Comparison of ENCODE assay signal across 11 mouse cellular contexts in genomic region chr11:102632725-102633124, GRCm38 (mm10). TPM values are rescaled to one million over a fixed set of nuclear protein-coding genes. Genes with fewer than 3 reads are reported as not detected.
DNase-seq lines count a peak whose midpoint lies in the region; ATAC-seq and TF ChIP-seq lines count a peak whose summit lies in the region.
"Had no signal": no experiment of that assay in that cellular context is flagged by ENCODE, and none has a peak within 500 bp of the region (broad histone marks: within the 10 kb centered on the region; RNA-seq: fewer than 3 reads in every experiment).

No protein-coding gene starts in this region.

- H3K36me3 ChIP-seq in kidney, postnatal 0 days (ENCODE audit: insufficient read depth, low read length): no peaks in the 10 kb centered on the region
- H3K36me3 ChIP-seq in forebrain, embryonic 13.5 days (ENCODE audit: poor library complexity, severe bottlenecking): no peaks in the 10 kb centered on the region
- H3K36me3 ChIP-seq in limb, embryonic 13.5 days: no peaks in the 10 kb centered on the region
- H3K36me3 ChIP-seq in stomach, embryonic 14.5 days (ENCODE audit: control insufficient read depth, insufficient read depth, low read length): no peaks in the 10 kb centered on the region

- no peak overlapping the region for H3K9ac ChIP-seq in kidney, postnatal 0 days (ENCODE audit: low read depth, low read length)
- H3K9ac ChIP-seq in forebrain, embryonic 13.5 days: no peak overlapping the region
- H3K9ac ChIP-seq in limb, embryonic 13.5 days: no peak overlapping the region
- no peak overlapping the region for H3K9ac ChIP-seq in stomach, embryonic 14.5 days (replicated peaks; ENCODE audit: low read depth, low read length)

- peaks cover 9% of the 10 kb centered on the region; the same call in 1 of the 2 replicates for H3K4me1 ChIP-seq in kidney, postnatal 0 days (replicated peaks; ENCODE audit: insufficient read depth, low read length)
- H3K4me1 ChIP-seq in forebrain, embryonic 13.5 days: peaks cover 24% of the 10 kb centered on the region
- peaks cover 70% of the 10 kb centered on the region for H3K4me1 ChIP-seq in limb, embryonic 13.5 days
- peaks cover 27% of the 10 kb centered on the region for H3K4me1 ChIP-seq in stomach, embryonic 14.5 days (ENCODE audit: control insufficient read depth, insufficient read depth, low read length)

- H3K27ac ChIP-seq in kidney, postnatal 0 days: no peak overlapping the region
- H3K27ac ChIP-seq in forebrain, embryonic 13.5 days: no peak overlapping the region
- H3K27ac ChIP-seq in limb, embryonic 13.5 days: peak overlapping the region; percentile 84; the same call in 1 of the 2 replicates
- H3K27ac ChIP-seq in stomach, embryonic 14.5 days (ENCODE audit: low read length): peak overlapping the region; percentile 2; the same call in 1 of the 2 replicates

- peak; percentile 42; the same call in 1 of the 2 replicates for ATAC-seq in kidney, postnatal 0 days (replicated peaks; ENCODE audit: low FRiP score, low read depth)
- no peak for ATAC-seq in forebrain, embryonic 13.5 days
- no peak for ATAC-seq in limb, embryonic 13.5 days (ENCODE audit: low FRiP score, low read depth)
- ATAC-seq in stomach, embryonic 14.5 days (ENCODE audit: insufficient number of reproducible peaks, insufficient read depth, low FRiP score, low read depth): no peak

- peak overlapping the region; percentile 53 for H3K4me2 ChIP-seq in kidney, postnatal 0 days (ENCODE audit: low read length)
- H3K4me2 ChIP-seq in forebrain, embryonic 13.5 days: peak overlapping the region; percentile 50
- peak overlapping the region; percentile 55 for H3K4me2 ChIP-seq in limb, embryonic 13.5 days (replicated peaks)
- 0 out of 2 replicates have a peak overlapping the region, but pooled peaks have one; percentile 7 for H3K4me2 ChIP-seq in stomach, embryonic 14.5 days (replicated peaks; ENCODE audit: low read depth, low read length)

- WGBS in kidney, postnatal 0 days: 6% methylated on average over 8 of the region's 13 CpGs
- WGBS in forebrain, embryonic 13.5 days: 9% methylated on average over 12 of the region's 13 CpGs
- WGBS in limb, embryonic 13.5 days: 3% methylated on average over 11 of the region's 13 CpGs
- 8% methylated on average over 12 of the region's 13 CpGs for WGBS in stomach, embryonic 14.5 days

- no peaks in the 10 kb centered on the region for H3K27me3 ChIP-seq in kidney, postnatal 0 days (ENCODE audit: insufficient read depth, low read length)
- H3K27me3 ChIP-seq in forebrain, embryonic 13.5 days: 0 out of 2 replicates have a peak, but pooled peaks cover 5% of the 10 kb centered on the region
- H3K27me3 ChIP-seq in limb, embryonic 13.5 days: no peaks in the 10 kb centered on the region
- no peaks in the 10 kb centered on the region for H3K27me3 ChIP-seq in stomach, embryonic 14.5 days (ENCODE audit: control insufficient read depth, insufficient read depth, low read length)

- 0 out of 2 replicates have a peak overlapping the region, but pooled peaks have one; percentile 6 for H3K4me3 ChIP-seq in kidney, postnatal 0 days (replicated peaks; ENCODE audit: low read depth, low read length)
- H3K4me3 ChIP-seq in forebrain, embryonic 13.5 days: no peak overlapping the region
- H3K4me3 ChIP-seq in limb, embryonic 13.5 days: no peak overlapping the region; the same call in 1 of the 2 replicates
- H3K4me3 ChIP-seq in stomach, embryonic 14.5 days (ENCODE audit: low read depth, low read length): no peak overlapping the region

- DNase-seq in kidney, postnatal 0 days (ENCODE audit: low spot score): peak; percentile 90
- no peak for DNase-seq in kidney, postnatal 25 days
- no peak for DNase-seq in urinary bladder, postnatal 10 days (ENCODE audit: low spot score)
- DNase-seq in adrenal gland, adult 2 months: no peak
- no peak for DNase-seq in spleen, postnatal 10 days (ENCODE audit: low spot score in 2 of 2)
- DNase-seq: spleen, adult 18-20 months had no signal

- no peak for TF ChIP-seq CTCF in kidney, postnatal 0 days (IDR thresholded peaks at IDR 0.05; ENCODE audit: low read depth)

- no peaks in the 10 kb centered on the region for H3K9me3 ChIP-seq in kidney, postnatal 0 days (replicated peaks; ENCODE audit: low read length)
- H3K9me3 ChIP-seq in forebrain, embryonic 13.5 days (replicated peaks): no peaks in the 10 kb centered on the region
- no peaks in the 10 kb centered on the region for H3K9me3 ChIP-seq in limb, embryonic 13.5 days
- no peaks in the 10 kb centered on the region for H3K9me3 ChIP-seq in stomach, embryonic 14.5 days (ENCODE audit: control insufficient read depth, low read depth, low read length)

RNA-seq across cellular contexts. Expression of gene Fzd2, which starts 28.5 kb away (rescaled TPM):
- polyA plus RNA-seq in kidney, postnatal 0 days (2015; fragmentation: Nextera tagmentation; extraction: Ambion mirVana): 21.8 and 25.9 TPM in 2 replicates
- 22.0 and 24.4 TPM in 2 replicates for polyA plus RNA-seq in forebrain, embryonic 13.5 days (2015; fragmentation: Nextera tagmentation; extraction: Ambion mirVana)
- polyA plus RNA-seq in limb, embryonic 13.5 days (2015; fragmentation: Nextera tagmentation; extraction: Ambion mirVana): 67.7 and 71.6 TPM in 2 replicates
- polyA plus RNA-seq in stomach, embryonic 14.5 days (2014; fragmentation: Nextera tagmentation; extraction: Ambion mirVana): 30.5 and 30.6 TPM in 2 replicates
- 1 to 10 TPM; 2.0 to 9.3 TPM for total RNA-seq in adrenal gland, adult 2 months (2021)
- polyA plus RNA-seq in adrenal gland, adult 2 months (2012; rRNA removed): 22.8 and 23.1 TPM in 2 replicates
- total RNA-seq: MEL had no signal

RNA-seq across cellular contexts. Expression of gene Meioc, which starts 30.8 kb away (rescaled TPM):
- polyA plus RNA-seq in kidney, postnatal 0 days (2015; fragmentation: Nextera tagmentation; extraction: Ambion mirVana): 0.32 and 0.36 TPM in 2 replicates
- 0.09 and 0.13 TPM in 2 replicates for polyA plus RNA-seq in forebrain, embryonic 13.5 days (2015; fragmentation: Nextera tagmentation; extraction: Ambion mirVana)
- 0.97 and 1.1 TPM in 2 replicates for polyA plus RNA-seq in limb, embryonic 13.5 days (2015; fragmentation: Nextera tagmentation; extraction: Ambion mirVana)
- polyA plus RNA-seq in stomach, embryonic 14.5 days (2014; fragmentation: Nextera tagmentation; extraction: Ambion mirVana): 0.80 and 1.2 TPM in 2 replicates
- total RNA-seq in adrenal gland, adult 2 months (2021): not detected
- polyA plus RNA-seq in adrenal gland, adult 2 months (2012; rRNA removed): not detected in 2 replicates
- total RNA-seq: MEL had no signal
- polyA plus RNA-seq: large intestine, adult 2 months had no signal

RNA-seq across cellular contexts. Expression of gene Gm11627, which starts 53.5 kb away (rescaled TPM):
- polyA plus RNA-seq in kidney, postnatal 0 days (2015; fragmentation: Nextera tagmentation; extraction: Ambion mirVana): 8.6 and 8.9 TPM in 2 replicates
- 8.8 and 17.2 TPM in 2 replicates for polyA plus RNA-seq in forebrain, embryonic 13.5 days (2015; fragmentation: Nextera tagmentation; extraction: Ambion mirVana)
- 7.7 and 9.1 TPM in 2 replicates for polyA plus RNA-seq in limb, embryonic 13.5 days (2015; fragmentation: Nextera tagmentation; extraction: Ambion mirVana)
- polyA plus RNA-seq in stomach, embryonic 14.5 days (2014; fragmentation: Nextera tagmentation; extraction: Ambion mirVana): 15.9 and 18.9 TPM in 2 replicates
- under 1 TPM in 1 of 2 experiments, not detected in 1; 0.52 TPM for total RNA-seq in adrenal gland, adult 2 months (2021)
- polyA plus RNA-seq in adrenal gland, adult 2 months (2012; rRNA removed): not detected in 2 replicates

Comparison
In these comparisons a context has a peak if more than half of its experiments do, and no peak if none do; other contexts are left out.
1. H3K27ac ChIP-seq: peak in limb, embryonic 13.5 days (single experiment) and stomach, embryonic 14.5 days (single experiment); none in kidney, postnatal 0 days (single experiment) and forebrain, embryonic 13.5 days (single experiment).
2. Peak in every context shown above with its lines, with median percentiles within 50 percentile points of each other: H3K4me2 ChIP-seq.